Mouse (Mus musculus) cerebellum, adult 2 months (tissue): ENCODE data around the gene Usp54. TPM values are rescaled to one million over a fixed set of nuclear protein-coding genes. Genes with fewer than 3 reads are reported as not detected.

Source experiments
- DNase-seq, 2 experiments: peaks; one replicate each; pipeline ENCODE4 v3.0.0; 2021
- H3K27ac ChIP-seq: fragments of 200-500 bp; 2 replicates; pipeline ENCODE4 v1.5.1; 2012; ENCODE audit warnings: low read length, control low read depth, inconsistent platforms; ENCODE audit not compliant: insufficient read depth
- H3K27me3 ChIP-seq: fragments of 200-500 bp; 2 replicates; pipeline ENCODE4 v1.6.1; 2012; ENCODE audit warnings: inconsistent platforms, mild to moderate bottlenecking, low read length, moderate library complexity; ENCODE audit not compliant: control insufficient read depth, insufficient read depth
- H3K4me1 ChIP-seq: fragments of 200-500 bp; 2 replicates; pipeline ENCODE4 v1.6.1; 2011; ENCODE audit warnings: low read length; ENCODE audit not compliant: control insufficient read depth, insufficient read depth
- H3K4me3 ChIP-seq: fragments of 200-500 bp; replicated peaks from 2 replicates; pipeline ENCODE3; 2011; ENCODE audit warnings: mild to moderate bottlenecking, low read depth, low read length, control low read depth; ENCODE audit not compliant: insufficient read depth
- CTCF ChIP-seq: fragments of 200-500 bp; IDR thresholded peaks from 2 replicates; pipeline ENCODE4 v1.5.1; 2011; ENCODE audit warnings: low read depth, mild to moderate bottlenecking, control low read depth, low read length, moderate library complexity, borderline replicate concordance; ENCODE audit not compliant: insufficient read depth
- POLR2A ChIP-seq: fragments of 200-500 bp; IDR thresholded peaks from 2 replicates; pipeline ENCODE4 v1.6.1; 2011; ENCODE audit warnings: low read length, control low read depth, borderline replicate concordance; ENCODE audit not compliant: insufficient read depth
- WGBS: fragments of 180-500 bp; shearing (Covaris S2); methylation state at CpG from one replicate; pipeline ENCODE4 v1.1.7; 2018; 5-methylcytosine and 5-hydroxymethylcytosine counted together
- polyA plus RNA-seq: library from polyadenylated mRNA; depleted of rRNA; stranded (reverse); fragments of >200 nt; gene quantifications from 2 replicates; pipeline ENCODE4 v1.2.3, GENCODE M21; 2012

Usp54 gene
- polyA plus RNA-seq, 1 experiment, result 63.1 TPM

GRCm38 (mm10) chr14:20660827-20661660, 20.2 kb upstream of the Usp54 start:
- DNase-seq, result peak; percentile 95
- Histone ChIP-seq H3K27me3 (no peaks in the 10 kb centered on the region), H3K4me1 (0 out of 2 replicates have a peak, but pooled peaks cover 3% of the 10 kb centered on the region), H3K27ac (peak overlapping the region; percentile 55), H3K4me3 (peak overlapping the region; percentile 80)
- WGBS, result under 1% methylated on average over 52 of the region's 52 CpGs
- TF ChIP-seq POLR2A (peak; percentile 66; the same call in 1 of the 2 replicates), CTCF (peak; percentile 82)

- 98% methylated on average over 7 of the region's 7 CpGs for WGBS
- H3K27ac ChIP-seq, result no peak overlapping the region
- no peaks in the 10 kb centered on the region for H3K27me3 ChIP-seq
- TF ChIP-seq POLR2A (no peak), CTCF (no peak)
- DNase-seq, result no peak
- 0 out of 2 replicates have a peak, but pooled peaks cover 3% of the 10 kb centered on the region for H3K4me1 ChIP-seq
- H3K4me3 ChIP-seq, result no peak overlapping the region
Observed at GRCm38 (mm10) chr14:20659687-20660086, 18.8 kb upstream of the Usp54 start.

GRCm38 (mm10) chr14:20658902-20659301, 18.0 kb upstream of the Usp54 start:
- Histone ChIP-seq H3K27me3 (no peaks in the 10 kb centered on the region), H3K4me1 (0 out of 2 replicates have a peak, but pooled peaks cover 3% of the 10 kb centered on the region), H3K27ac (no peak overlapping the region), H3K4me3 (no peak overlapping the region)
- WGBS, result 87% methylated on average over 6 of the region's 6 CpGs
- TF ChIP-seq CTCF (no peak), POLR2A (no peak)
- DNase-seq, result no peak

- Histone ChIP-seq H3K4me3 (no peak overlapping the region), H3K27ac (no peak overlapping the region), H3K27me3 (no peaks in the 10 kb centered on the region), H3K4me1 (0 out of 2 replicates have a peak, but pooled peaks cover 3% of the 10 kb centered on the region)
- TF ChIP-seq CTCF, result peak; percentile 16; the same call in 1 of the 2 replicates
- TF ChIP-seq POLR2A, result no peak
- peak in 1 of 2 experiments; percentile 49 for DNase-seq
Observed at GRCm38 (mm10) chr14:20658326-20658725, 17.5 kb upstream of the Usp54 start.

- Histone ChIP-seq H3K27me3 (no peaks in the 10 kb centered on the region), H3K27ac (no peak within 1 kb of the TSS), H3K4me3 (no peak within 1 kb of the TSS), H3K4me1 (no peaks in the 10 kb centered on the region)
- TF ChIP-seq CTCF (no peak), POLR2A (no peak)
- WGBS, result 41% methylated on average over 11 of the region's 11 CpGs
- DNase-seq, result no peak
Observed at GRCm38 (mm10) chr14:20656361-20656760, 15.5 kb upstream of the Usp54 start, which contains the start of gene Myoz1. Gene Myoz1 (minus strand): TSS chr14:20656540.

GRCm38 (mm10) chr14:20655731-20656130, 14.9 kb upstream of the Usp54 start:
- H3K4me3 ChIP-seq, result no peak overlapping the region
- H3K4me1 ChIP-seq, result no peaks in the 10 kb centered on the region
- no peaks in the 10 kb centered on the region for H3K27me3 ChIP-seq
- WGBS, result 71% methylated on average over 9 of the region's 9 CpGs
- DNase-seq, result no peak
- no peak overlapping the region for H3K27ac ChIP-seq
- TF ChIP-seq POLR2A, result no peak
- TF ChIP-seq CTCF, result no peak

GRCm38 (mm10) chr14:20654690-20655421, 14.0 kb upstream of the Usp54 start:
- H3K27me3 ChIP-seq, result no peaks in the 10 kb centered on the region
- TF ChIP-seq CTCF (no peak), POLR2A (no peak)
- 80% methylated on average over 9 of the region's 9 CpGs for WGBS
- no peak for DNase-seq
- H3K27ac ChIP-seq, result no peak overlapping the region
- no peak overlapping the region for H3K4me3 ChIP-seq
- no peaks in the 10 kb centered on the region for H3K4me1 ChIP-seq
